9 mouse cellular contexts compared by ENCODE assay signal in genomic region chrX:7922032-7922431, GRCm38 (mm10). TPM values are rescaled to one million over a fixed set of nuclear protein-coding genes. Genes with fewer than 3 reads are reported as not detected.
A peak's percentile ranks its signal among the peaks of the same experiment; 100 is the strongest.
DNase-seq lines count a peak whose midpoint lies in the region; ATAC-seq and TF ChIP-seq lines count a peak whose summit lies in the region.
"Had no signal": no experiment of that assay in that cellular context is flagged by ENCODE, and none has a peak within 500 bp of the region (broad histone marks: within the 10 kb centered on the region; RNA-seq: fewer than 3 reads in every experiment).

No protein-coding gene starts in this region.

- H3K36me3 ChIP-seq in heart, embryonic 13.5 days, result no peaks in the 10 kb centered on the region
- H3K36me3 ChIP-seq in ES-E14 (ENCODE audit: control insufficient read depth, insufficient read depth, low read length, poor library complexity, severe bottlenecking), result peaks cover 10% of the 10 kb centered on the region
- no peaks in the 10 kb centered on the region for H3K36me3 ChIP-seq in forebrain, embryonic 10.5 days (replicated peaks)
- H3K36me3 ChIP-seq in liver, embryonic 13.5 days, result no peaks in the 10 kb centered on the region
- H3K36me3 ChIP-seq in stomach, postnatal 0 days (ENCODE audit: control insufficient read depth, insufficient read depth, low read length), result no peaks in the 10 kb centered on the region

- H3K27me3 ChIP-seq in heart, embryonic 13.5 days (replicated peaks), result peaks cover 87% of the 10 kb centered on the region
- H3K27me3 ChIP-seq in forebrain, embryonic 10.5 days (ENCODE audit: poor library complexity, severe bottlenecking), result peaks cover 75% of the 10 kb centered on the region
- H3K27me3 ChIP-seq in liver, embryonic 13.5 days, result peaks cover 88% of the 10 kb centered on the region
- H3K27me3 ChIP-seq in stomach, postnatal 0 days (ENCODE audit: control insufficient read depth, insufficient read depth, low read length), result no peaks in the 10 kb centered on the region

- no peaks in the 10 kb centered on the region for H3K9me3 ChIP-seq in heart, embryonic 13.5 days
- no peaks in the 10 kb centered on the region for H3K9me3 ChIP-seq in ES-E14 (ENCODE audit: control insufficient read depth, insufficient read depth, low read depth, low read length)
- H3K9me3 ChIP-seq in forebrain, embryonic 10.5 days, result no peaks in the 10 kb centered on the region
- no peaks in the 10 kb centered on the region for H3K9me3 ChIP-seq in liver, embryonic 13.5 days (replicated peaks)
- H3K9me3 ChIP-seq in stomach, postnatal 0 days (ENCODE audit: control insufficient read depth, low read length), result no peaks in the 10 kb centered on the region

- no peak for TF ChIP-seq EP300 in stomach, postnatal 0 days (optimal IDR thresholded peaks at IDR 0.05)

- no peak for ATAC-seq in heart, embryonic 13.5 days (ENCODE audit: extremely low read depth, insufficient number of reproducible peaks, low FRiP score, low TSS enrichment)
- no peak for ATAC-seq in liver, embryonic 13.5 days (ENCODE audit: low read depth)
- ATAC-seq in stomach, postnatal 0 days (ENCODE audit: low FRiP score, low TSS enrichment), result 0 out of 2 replicates have a peak, but pooled peaks have one; percentile 26
- ATAC-seq: Patski had no signal

- H3K4me2 ChIP-seq in heart, embryonic 13.5 days, result peak overlapping the region; percentile 62
- peak overlapping the region; percentile 33 for H3K4me2 ChIP-seq in liver, embryonic 13.5 days
- H3K4me2 ChIP-seq in stomach, postnatal 0 days (replicated peaks; ENCODE audit: low read depth), result peak overlapping the region; percentile 27

- no peak for DNase-seq in heart, postnatal 10 days
- DNase-seq in ES-E14 (ENCODE audit: low read depth, low spot score), result no peak
- DNase-seq in forebrain, embryonic 10.5 days (ENCODE audit: extremely low spot score, low spot score), result peak; percentile 27
- DNase-seq in liver, embryonic 13.5 days, result no peak
- peak; percentile 15 for DNase-seq in stomach, postnatal 0 days (ENCODE audit: low spot score)
- DNase-seq in natural killer cell, adult 2 months (ENCODE audit: low spot score in 2 of 2), result no peak
- no peak for DNase-seq in left cerebral cortex, postnatal 14 days (ENCODE audit: low spot score in 2 of 2)

- H3K4me1 ChIP-seq in heart, embryonic 13.5 days, result 0 out of 2 replicates have a peak, but pooled peaks cover 11% of the 10 kb centered on the region
- H3K4me1 ChIP-seq in ES-E14 (ENCODE audit: control insufficient read depth in 2 of 2, insufficient read depth in 2 of 2, low read length in 2 of 2, poor library complexity in 1 of 2), result peaks cover 7 to 12% of the 10 kb centered on the region in 2 experiments; a peak in 3 of 4 replicates
- peaks cover 30% of the 10 kb centered on the region for H3K4me1 ChIP-seq in forebrain, embryonic 10.5 days
- 0 out of 2 replicates have a peak, but pooled peaks cover 2% of the 10 kb centered on the region for H3K4me1 ChIP-seq in liver, embryonic 13.5 days (replicated peaks)
- H3K4me1 ChIP-seq in stomach, postnatal 0 days (replicated peaks; ENCODE audit: control insufficient read depth, insufficient read depth), result no peaks in the 10 kb centered on the region

- peak overlapping the region; percentile 40 for H3K4me3 ChIP-seq in heart, embryonic 13.5 days
- H3K4me3 ChIP-seq in ES-E14 (ENCODE audit: insufficient read depth in 1 of 2, low read depth in 1 of 2, low read length in 2 of 2, poor library complexity in 1 of 2, severe bottlenecking in 1 of 2), result peak overlapping the region; percentile 64 to 70
- H3K4me3 ChIP-seq in forebrain, embryonic 10.5 days, result peak overlapping the region; percentile 46
- H3K4me3 ChIP-seq in liver, embryonic 13.5 days (replicated peaks), result peak overlapping the region; percentile 23
- H3K4me3 ChIP-seq in stomach, postnatal 0 days (ENCODE audit: low read depth, low read length), result peak overlapping the region; percentile 17; the same call in 1 of the 2 replicates

- TF ChIP-seq CTCF in stomach, postnatal 0 days (IDR thresholded peaks at IDR 0.05; ENCODE audit: low read depth), result no peak

- no peak overlapping the region for H3K27ac ChIP-seq in heart, embryonic 13.5 days (replicated peaks)
- no peak overlapping the region for H3K27ac ChIP-seq in ES-E14 (ENCODE audit: insufficient read depth, low read depth, low read length, poor library complexity, severe bottlenecking)
- peak overlapping the region; percentile 40; the same call in 1 of the 2 replicates for H3K27ac ChIP-seq in forebrain, embryonic 10.5 days
- H3K27ac ChIP-seq in liver, embryonic 13.5 days, result no peak overlapping the region
- no peak overlapping the region for H3K27ac ChIP-seq in stomach, postnatal 0 days (replicated peaks)

- intact Hi-C loops in heart, postnatal 10 days (cut with DNase I), result no loop called here
- intact Hi-C loops in left cerebral cortex, postnatal 14 days (cut with DNase I), result loop anchor here (10.0 kb wide), 1 partner anchor 213 kb away; the partner anchor contains the start of gene Wdr13

- 5% methylated on average over 32 of the region's 48 CpGs for WGBS in heart, embryonic 13.5 days
- WGBS in forebrain, embryonic 10.5 days, result 19% methylated on average over 48 of the region's 48 CpGs
- WGBS in liver, embryonic 13.5 days (ENCODE audit: insufficient replicate concordance), result 13% methylated on average over 45 of the region's 48 CpGs
- 9% methylated on average over 37 of the region's 48 CpGs for WGBS in stomach, postnatal 0 days

- in situ Hi-C loops in ES-E14 (cut with MboI; ENCODE audit: low sequenced_read_pairs in 2 of 2, unreplicated experiment in 2 of 2), result loop anchor here (5.0 to 10.0 kb wide), 2 partner anchors 90 to 93 kb away; partner anchors contain the start of gene Glod5 (in 1 of the 2)

- no peak overlapping the region for H3K9ac ChIP-seq in heart, embryonic 13.5 days
- peak overlapping the region; percentile 79; the same call in 1 of the 2 replicates for H3K9ac ChIP-seq in ES-E14 (ENCODE audit: insufficient read depth, low read depth, low read length, poor library complexity, severe bottlenecking)
- no peak overlapping the region for H3K9ac ChIP-seq in liver, embryonic 13.5 days
- no peak overlapping the region for H3K9ac ChIP-seq in stomach, postnatal 0 days (ENCODE audit: low read length)

TF ChIP-seq in ES-E14, 5 proteins besides CTCF, POLR2A, EP300 and RAD21:
- TF ChIP-seq MAFK (IDR thresholded peaks at IDR 0.05; ENCODE audit: insufficient read depth, low read depth, low read length), result no peak
- no peak for TF ChIP-seq ZNF384 (IDR thresholded peaks at IDR 0.05; ENCODE audit: low read depth, low read length)
- TF ChIP-seq ZC3H11A (IDR thresholded peaks at IDR 0.05; ENCODE audit: borderline replicate concordance, low read depth, low read length), result no peak
- no peak for TF ChIP-seq HCFC1 (IDR thresholded peaks at IDR 0.05; ENCODE audit: borderline replicate concordance, insufficient read depth, low read length)
- no peak for TF ChIP-seq CHD2 (IDR thresholded peaks at IDR 0.05; ENCODE audit: low read depth, low read length)

RNA-seq across cellular contexts. Expression of gene Pcsk1n, which starts 2.4 kb away (rescaled TPM):
- 0.42 and 0.78 TPM in 2 replicates for polyA plus RNA-seq in heart, embryonic 13.5 days (2015; fragmentation: Nextera tagmentation; extraction: Ambion mirVana)
- total RNA-seq in heart, postnatal 10 days (2021), result not detected
- total RNA-seq in ES-E14 (2012; rRNA removed), result 10.5 and 25.2 TPM in 2 replicates
- 8.7 and 8.9 TPM in 2 replicates for polyA plus RNA-seq in forebrain, embryonic 10.5 days (2016; fragmentation: Nextera tagmentation; extraction: Ambion mirVana)
- polyA plus RNA-seq in liver, embryonic 13.5 days (2015; fragmentation: Nextera tagmentation; extraction: Ambion mirVana), result 0.18 and 0.19 TPM in 2 replicates
- polyA plus RNA-seq in stomach, postnatal 0 days (2015; fragmentation: Nextera tagmentation; extraction: Ambion mirVana), result 12.0 and 12.2 TPM in 2 replicates
- total RNA-seq in left cerebral cortex, postnatal 14 days (2021), result 100 to 1,000 TPM; 329 to 351 TPM
- polyA plus RNA-seq: Patski had no signal

RNA-seq across cellular contexts. Expression of gene Eras, which starts 6.4 kb away (rescaled TPM):
- polyA plus RNA-seq in heart, embryonic 13.5 days (2015; fragmentation: Nextera tagmentation; extraction: Ambion mirVana), result not detected in 2 replicates
- not detected for total RNA-seq in heart, postnatal 10 days (2021)
- 60.6 and 60.8 TPM in 2 replicates for total RNA-seq in ES-E14 (2012; rRNA removed)
- 0.22 and 0.43 TPM in 2 replicates for polyA plus RNA-seq in forebrain, embryonic 10.5 days (2016; fragmentation: Nextera tagmentation; extraction: Ambion mirVana)
- polyA plus RNA-seq in liver, embryonic 13.5 days (2015; fragmentation: Nextera tagmentation; extraction: Ambion mirVana), result not detected in 2 replicates
- not detected in 2 replicates for polyA plus RNA-seq in stomach, postnatal 0 days (2015; fragmentation: Nextera tagmentation; extraction: Ambion mirVana)
- not detected for total RNA-seq in left cerebral cortex, postnatal 14 days (2021)
- polyA plus RNA-seq: Patski had no signal

RNA-seq across cellular contexts. Expression of gene Gm10490, which starts 12.7 kb away (rescaled TPM):
- not detected in 2 replicates for polyA plus RNA-seq in heart, embryonic 13.5 days (2015; fragmentation: Nextera tagmentation; extraction: Ambion mirVana)
- not detected for total RNA-seq in heart, postnatal 10 days (2021)
- total RNA-seq in ES-E14 (2012; rRNA removed), result not detected in 2 replicates
- not detected in 2 replicates for polyA plus RNA-seq in forebrain, embryonic 10.5 days (2016; fragmentation: Nextera tagmentation; extraction: Ambion mirVana)
- polyA plus RNA-seq in liver, embryonic 13.5 days (2015; fragmentation: Nextera tagmentation; extraction: Ambion mirVana), result not detected in 2 replicates
- not detected in 2 replicates for polyA plus RNA-seq in stomach, postnatal 0 days (2015; fragmentation: Nextera tagmentation; extraction: Ambion mirVana)
- total RNA-seq in left cerebral cortex, postnatal 14 days (2021), result not detected
- polyA plus RNA-seq: Patski had no signal

RNA-seq across cellular contexts. Expression of gene Gm10491, which starts 14.4 kb away (rescaled TPM):
- not detected in 2 replicates for polyA plus RNA-seq in heart, embryonic 13.5 days (2015; fragmentation: Nextera tagmentation; extraction: Ambion mirVana)
- not detected for total RNA-seq in heart, postnatal 10 days (2021)
- not detected in 2 replicates for total RNA-seq in ES-E14 (2012; rRNA removed)
- not detected in 2 replicates for polyA plus RNA-seq in forebrain, embryonic 10.5 days (2016; fragmentation: Nextera tagmentation; extraction: Ambion mirVana)
- polyA plus RNA-seq in liver, embryonic 13.5 days (2015; fragmentation: Nextera tagmentation; extraction: Ambion mirVana), result not detected in 2 replicates
- polyA plus RNA-seq in stomach, postnatal 0 days (2015; fragmentation: Nextera tagmentation; extraction: Ambion mirVana), result not detected in 2 replicates
- total RNA-seq in left cerebral cortex, postnatal 14 days (2021), result not detected
- polyA plus RNA-seq: Patski had no signal

RNA-seq across cellular contexts. Expression of gene Timm17b, which starts 22.9 kb away (rescaled TPM):
- 130 and 143 TPM in 2 replicates for polyA plus RNA-seq in heart, embryonic 13.5 days (2015; fragmentation: Nextera tagmentation; extraction: Ambion mirVana)
- total RNA-seq in heart, postnatal 10 days (2021), result 10 to 100 TPM; 46.4 to 51.2 TPM
- total RNA-seq in ES-E14 (2012; rRNA removed), result 39.2 and 58.5 TPM in 2 replicates
- polyA plus RNA-seq in forebrain, embryonic 10.5 days (2016; fragmentation: Nextera tagmentation; extraction: Ambion mirVana), result 182 and 186 TPM in 2 replicates
- polyA plus RNA-seq in liver, embryonic 13.5 days (2015; fragmentation: Nextera tagmentation; extraction: Ambion mirVana), result 96.5 and 97.0 TPM in 2 replicates
- polyA plus RNA-seq in stomach, postnatal 0 days (2015; fragmentation: Nextera tagmentation; extraction: Ambion mirVana), result 85.6 and 90.5 TPM in 2 replicates
- total RNA-seq in left cerebral cortex, postnatal 14 days (2021), result 10 to 100 TPM; 25.8 to 28.6 TPM

Comparison
In these comparisons a context has a peak if more than half of its experiments do, and no peak if none do; other contexts are left out.
1. H3K4me3 ChIP-seq: peak in every context shown above with its lines; median percentile 67 in ES-E14; 46 in forebrain, embryonic 10.5 days; 40 in heart, embryonic 13.5 days; 23 in liver, embryonic 13.5 days; 17 in stomach, postnatal 0 days.
2. DNase-seq: peak in forebrain, embryonic 10.5 days (single experiment) and stomach, postnatal 0 days (single experiment); none in heart, postnatal 10 days (0 of 2), ES-E14 (single experiment), liver, embryonic 13.5 days (single experiment), natural killer cell, adult 2 months (0 of 2) and left cerebral cortex, postnatal 14 days (0 of 2).
3. Peak in every context shown above with its lines, with median percentiles within 50 percentile points of each other: H3K4me2 ChIP-seq.